Mouse (Mus musculus): ENCODE results near the gene Cdhr3.
"Not testable (repeated sequence)": the region's sequence is repeated elsewhere in the genome, so short reads cannot be mapped to it uniquely, and the experiment has no call there.

Gene Cdhr3

GRCm38 (mm10) chr12:33076309-33076708, 16.4 kb downstream of the Cdhr3 start:
- no peak for DNase-seq (ENCODE audit: low read depth, low spot score)

GRCm38 (mm10) chr12:33071901-33072672, 20.6 kb downstream of the Cdhr3 start:
- no peak for DNase-seq (ENCODE audit: low read depth, low spot score)

DNA sequence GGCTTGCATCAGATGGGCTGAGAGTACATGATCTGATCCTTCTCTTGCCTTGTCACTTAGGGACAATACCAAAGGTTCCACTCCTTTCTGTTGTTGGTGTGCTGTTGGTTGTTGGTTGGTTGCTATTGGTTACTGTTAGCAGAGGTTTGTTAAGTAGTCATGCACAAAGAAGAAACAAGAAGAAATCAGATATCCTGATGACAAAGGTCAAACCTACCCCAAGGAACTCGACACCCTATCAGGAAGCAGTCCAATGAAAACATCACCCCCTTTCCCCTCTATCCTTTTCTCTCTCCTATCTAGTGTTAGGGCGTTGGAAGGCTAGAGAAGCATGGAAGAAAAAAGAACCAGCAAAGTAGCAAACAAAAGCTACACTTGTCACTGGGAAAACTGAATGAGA, 23.7 kb downstream of the Cdhr3 start:
- no peak for DNase-seq (ENCODE audit: low read depth, low spot score)

GRCm38 (mm10) chr12:33066355-33066754, 26.3 kb downstream of the Cdhr3 start:
- no peak for DNase-seq (ENCODE audit: low read depth, low spot score)

- no peak for DNase-seq (ENCODE audit: low read depth, low spot score)
These were observed 27.5 kb downstream of the Cdhr3 start for GRCm38 (mm10) chr12:33065162-33065561.

GRCm38 (mm10) chr12:33064266-33064665, 28.4 kb downstream of the Cdhr3 start:
- no peak for DNase-seq (ENCODE audit: low read depth, low spot score)

- DNase-seq (ENCODE audit: low read depth, low spot score) = no peak
These were observed 29.4 kb downstream of the Cdhr3 start for GRCm38 (mm10) chr12:33063250-33063649.

- DNase-seq (ENCODE audit: low read depth, low spot score) = not testable (repeated sequence)
These were observed 30.3 kb downstream of the Cdhr3 start for GRCm38 (mm10) chr12:33062379-33062778.

DNA sequence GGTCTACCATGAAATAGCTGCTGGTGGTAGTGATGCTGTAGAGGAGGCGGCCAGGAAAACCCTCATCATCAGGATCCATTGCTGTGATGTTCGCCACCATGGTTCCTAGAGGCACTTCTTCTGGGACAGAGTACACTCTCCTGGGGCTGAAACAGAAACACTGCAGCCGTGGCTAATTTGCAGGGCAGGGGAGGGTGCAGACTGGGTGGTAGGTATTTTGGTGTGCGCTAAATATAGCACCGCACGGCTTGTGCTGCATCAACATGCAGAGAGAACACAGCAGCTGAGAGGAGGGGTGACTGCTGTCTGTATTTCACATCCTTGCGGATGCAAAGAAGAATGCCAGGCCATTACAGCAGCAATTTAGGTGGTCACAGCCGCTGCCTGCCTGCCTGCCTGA, 31.0 kb downstream of the Cdhr3 start:
- DNase-seq (ENCODE audit: low read depth, low spot score) = no peak

GRCm38 (mm10) chr12:33057231-33058048, 35.2 kb downstream of the Cdhr3 start:
- DNase-seq (ENCODE audit: low read depth, low spot score) = no peak

- no peak for DNase-seq (ENCODE audit: low read depth, low spot score)
These were observed 36.1 kb downstream of the Cdhr3 start for GRCm38 (mm10) chr12:33056574-33056973.

GRCm38 (mm10) chr12:33056074-33056473, 36.6 kb downstream of the Cdhr3 start:
- DNase-seq (ENCODE audit: low read depth, low spot score) = no peak

DNA sequence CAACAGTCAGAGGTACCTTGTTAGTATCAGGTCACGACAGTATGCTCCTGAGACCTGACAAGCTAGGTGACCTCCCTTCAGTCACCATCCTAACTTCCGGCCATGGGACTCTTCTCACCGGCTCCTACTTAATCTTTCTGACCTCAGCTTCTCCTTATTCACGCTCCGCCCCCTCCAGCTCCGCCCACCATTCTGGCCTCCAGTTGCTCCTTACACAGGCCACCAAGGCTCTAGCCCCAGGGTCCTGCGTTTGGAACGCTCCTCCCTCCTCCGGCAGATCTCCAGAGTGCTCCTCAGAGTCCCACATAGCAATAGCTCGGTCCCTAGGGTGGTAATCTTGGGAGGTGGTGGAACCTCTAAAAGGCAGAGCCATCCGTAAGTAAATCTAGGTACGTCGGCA, 38.9 kb downstream of the Cdhr3 start:
- DNase-seq (ENCODE audit: low read depth, low spot score) = no peak

GRCm38 (mm10) chr12:33053311-33053710, 39.4 kb downstream of the Cdhr3 start:
- DNase-seq (ENCODE audit: low read depth, low spot score) = no peak

GRCm38 (mm10) chr12:33048391-33048790, 44.3 kb downstream of the Cdhr3 start:
- DNase-seq (ENCODE audit: low read depth, low spot score) = no peak

DNA sequence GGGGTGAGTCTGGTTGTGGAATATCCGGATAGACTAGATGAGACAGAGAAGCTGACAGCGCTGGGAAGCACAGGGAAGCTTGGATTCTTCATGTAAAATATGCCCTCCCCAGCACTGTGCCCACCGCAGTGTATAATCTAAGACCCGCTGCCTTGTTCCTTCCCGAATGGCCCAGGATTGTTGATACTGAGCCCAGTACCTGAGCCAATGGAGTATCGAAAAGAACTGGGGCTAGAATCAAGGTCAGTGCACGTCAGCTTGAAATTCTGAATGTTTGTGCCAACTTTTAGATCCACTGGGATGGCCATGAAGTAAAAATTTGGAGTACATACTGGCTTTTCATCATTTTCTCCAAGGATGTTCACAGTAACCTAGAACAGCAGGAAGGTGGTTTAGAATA, 46.2 kb downstream of the Cdhr3 start:
- DNase-seq (ENCODE audit: low read depth, low spot score) = no peak

GRCm38 (mm10) chr12:33045533-33046361, 46.9 kb downstream of the Cdhr3 start:
- DNase-seq (ENCODE audit: low read depth, low spot score) = peak; percentile 39

DNA sequence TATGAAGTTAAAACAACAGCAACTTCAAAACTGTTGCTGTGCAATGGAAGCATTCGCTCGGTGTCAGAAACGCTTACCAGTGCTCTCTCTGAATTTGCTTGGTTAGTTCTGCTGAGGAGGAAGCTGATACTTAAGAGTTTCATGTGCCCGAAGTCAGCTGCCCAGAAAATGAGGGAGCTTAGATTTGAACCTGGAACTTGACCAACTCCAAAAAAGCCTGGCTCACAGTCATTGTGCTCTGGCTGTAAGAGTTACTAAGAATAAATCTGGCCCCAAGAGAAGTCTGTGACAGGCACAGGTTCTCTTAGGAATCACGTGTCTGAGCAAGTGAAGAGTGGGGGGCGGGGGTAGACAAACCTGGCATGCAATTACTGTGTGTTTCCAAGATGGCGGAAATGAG, 51.2 kb downstream of the Cdhr3 start:
- DNase-seq (ENCODE audit: low read depth, low spot score) = no peak

- DNase-seq (ENCODE audit: low read depth, low spot score) = no peak
These were observed 51.9 kb downstream of the Cdhr3 start for GRCm38 (mm10) chr12:33040811-33041210.

DNA sequence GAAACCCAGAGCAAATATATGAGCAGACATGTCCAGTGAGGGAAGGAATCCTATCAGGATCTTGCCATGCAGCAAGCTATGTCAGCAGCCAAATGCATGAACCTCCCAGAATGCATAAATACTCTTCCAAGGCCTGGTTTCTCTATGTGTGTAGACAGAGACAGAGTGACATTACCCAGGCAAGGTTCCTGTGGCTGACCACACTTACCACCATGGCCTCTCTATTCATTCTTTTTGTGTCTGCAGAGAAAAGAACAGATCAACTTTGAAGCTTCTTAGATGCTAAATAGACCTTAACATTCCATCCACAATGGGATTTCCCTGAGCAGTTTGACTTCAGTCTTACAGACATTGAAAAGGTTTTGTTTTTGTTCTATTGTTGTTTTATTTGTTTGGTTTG, 54.0 kb downstream of the Cdhr3 start:
- DNase-seq (ENCODE audit: low read depth, low spot score) = no peak

DNA sequence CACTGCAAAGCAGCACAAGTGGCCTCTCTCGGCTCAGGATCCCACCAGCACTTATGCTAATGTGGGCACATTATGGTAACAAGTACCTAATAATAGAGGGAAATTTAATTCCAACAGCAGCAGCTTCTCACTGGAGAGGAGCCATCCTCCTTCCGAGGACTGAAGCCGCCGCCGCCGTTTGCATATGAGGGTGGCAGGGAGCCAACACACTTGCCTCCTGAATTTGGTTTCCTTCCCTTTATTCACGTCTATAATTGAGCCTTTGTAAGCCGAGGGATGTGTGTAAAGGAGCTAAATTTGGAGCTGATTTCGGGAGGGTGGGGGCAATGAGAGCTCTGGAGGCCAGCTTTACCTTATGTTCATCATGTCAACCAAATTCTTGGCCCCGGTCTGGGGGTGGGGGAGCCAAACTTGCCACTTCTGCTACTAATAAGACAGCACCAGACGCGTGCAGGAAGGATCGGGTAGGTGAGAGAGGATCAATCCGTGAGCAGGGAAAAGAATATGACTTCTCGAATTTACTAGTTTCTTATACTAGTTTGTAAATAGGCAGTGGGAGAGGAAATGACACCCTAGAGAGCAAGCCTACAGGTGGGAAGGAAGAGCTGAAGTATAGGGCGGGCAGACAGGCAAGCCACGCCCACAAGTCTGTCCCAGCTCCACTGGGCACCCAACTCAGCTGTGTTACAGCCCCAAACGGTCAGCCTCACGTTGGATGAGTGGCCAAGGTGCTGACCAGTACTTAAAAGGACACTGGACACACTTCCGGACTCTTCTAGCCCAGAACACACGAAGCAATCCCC, 56.8 kb downstream of the Cdhr3 start:
- DNase-seq (ENCODE audit: low read depth, low spot score) = no peak

Measured in retina, adult 2 months (tissue).